Mouse (Mus musculus): ENCODE measurements around the gene Kdelc2.

DNA sequence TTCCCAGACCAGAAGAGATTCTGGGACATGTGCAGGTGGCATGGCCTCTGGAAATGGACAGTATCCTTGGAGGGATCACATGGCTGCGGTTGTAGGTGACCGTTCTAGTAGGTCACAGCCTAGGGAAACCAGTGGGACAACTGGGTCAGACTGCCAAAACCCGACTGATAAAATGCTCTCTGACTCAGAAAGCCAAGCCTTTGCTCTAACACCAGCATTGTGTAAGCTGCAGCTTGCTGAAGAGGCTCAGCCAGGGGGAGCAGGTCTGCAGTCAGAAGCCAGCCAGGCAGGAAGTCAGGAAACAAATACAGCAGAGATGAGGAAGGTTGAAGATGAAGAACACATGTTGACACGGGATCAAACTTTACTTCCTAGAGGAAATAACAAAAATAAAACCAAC, 7.9 kb upstream of the Kdelc2 start:
- TF ChIP-seq CTCF (conservative IDR thresholded peaks at IDR 0.05 in 1 of 2, IDR thresholded peaks at IDR 0.05 in 1 of 2; ENCODE audit: low read depth in 2 of 2, low read length in 2 of 2) (no peak), CHD1 (IDR thresholded peaks at IDR 0.05; ENCODE audit: low read depth, low read length) (no peak), CHD2 (IDR thresholded peaks at IDR 0.05; ENCODE audit: low read length) (no peak), E2F4 (IDR thresholded peaks at IDR 0.05; ENCODE audit: insufficient replicate concordance, low read depth, low read length) (no peak), HCFC1 (IDR thresholded peaks at IDR 0.05; ENCODE audit: low read depth, low read length) (no peak)
